Mouse (Mus musculus) erythroblast, embryonic 14.5 days (primary cell): Measurements from ENCODE around the gene Gm17662. TPM values are rescaled to one million over a fixed set of nuclear protein-coding genes. Genes with fewer than 3 reads are reported as not detected.

Experiments used
- H3K27me3 ChIP-seq: 2 replicates; pipeline ENCODE4 v1.6.1; 2012; ENCODE audit warnings: inconsistent platforms; ENCODE audit not compliant: control insufficient read depth
- H3K36me3 ChIP-seq: 2 replicates; pipeline ENCODE4 v1.6.1; 2012; ENCODE audit warnings: mild to moderate bottlenecking, inconsistent platforms; ENCODE audit not compliant: control insufficient read depth
- H3K4me1 ChIP-seq: 2 replicates; pipeline ENCODE4 v1.6.1; 2012; ENCODE audit warnings: inconsistent platforms; ENCODE audit not compliant: control insufficient read depth
- H3K4me3 ChIP-seq: replicated peaks from 2 replicates; pipeline ENCODE3; 2012; ENCODE audit warnings: moderate library complexity, mild to moderate bottlenecking, inconsistent platforms
- H3K9me3 ChIP-seq: 2 replicates; pipeline ENCODE4 v1.6.1; 2012; ENCODE audit warnings: low read length, inconsistent platforms, mixed read lengths; ENCODE audit not compliant: control insufficient read depth
- GATA1 ChIP-seq: IDR thresholded peaks from 2 replicates; pipeline ENCODE4 v1.6.1; 2012; ENCODE audit warnings: low read length, inconsistent platforms, mixed read lengths
- TAL1 ChIP-seq: IDR thresholded peaks from 3 replicates; pipeline ENCODE4 v1.6.1; 2012; ENCODE audit warnings: low read length, inconsistent platforms, mixed read lengths
- polyA plus RNA-seq: library from polyadenylated mRNA; stranded (reverse); fragments of >175 nt; gene quantifications from 2 replicates; pipeline ENCODE4 v1.2.3, GENCODE M21; 2012

Gene Gm17662
- not detected in 2 replicates for polyA plus RNA-seq

- Histone ChIP-seq H3K4me3 (no peak within 1 kb of the TSS), H3K4me1 (no peaks in the 10 kb centered on the region), H3K27me3 (no peaks in the 10 kb centered on the region), H3K9me3 (peaks cover 2% of the 10 kb centered on the region; the same call in 1 of the 2 replicates), H3K36me3 (no peaks in the 10 kb centered on the region; the same call in 1 of the 2 replicates)
- no peak for TF ChIP-seq GATA1
- TF ChIP-seq TAL1: no peak
These were observed at the start of gene Gm17662 for GRCm38 (mm10) chr4:104857029-104857428. Gene Gm17662, plus strand, starts transcription at chr4:104857329.

DNA sequence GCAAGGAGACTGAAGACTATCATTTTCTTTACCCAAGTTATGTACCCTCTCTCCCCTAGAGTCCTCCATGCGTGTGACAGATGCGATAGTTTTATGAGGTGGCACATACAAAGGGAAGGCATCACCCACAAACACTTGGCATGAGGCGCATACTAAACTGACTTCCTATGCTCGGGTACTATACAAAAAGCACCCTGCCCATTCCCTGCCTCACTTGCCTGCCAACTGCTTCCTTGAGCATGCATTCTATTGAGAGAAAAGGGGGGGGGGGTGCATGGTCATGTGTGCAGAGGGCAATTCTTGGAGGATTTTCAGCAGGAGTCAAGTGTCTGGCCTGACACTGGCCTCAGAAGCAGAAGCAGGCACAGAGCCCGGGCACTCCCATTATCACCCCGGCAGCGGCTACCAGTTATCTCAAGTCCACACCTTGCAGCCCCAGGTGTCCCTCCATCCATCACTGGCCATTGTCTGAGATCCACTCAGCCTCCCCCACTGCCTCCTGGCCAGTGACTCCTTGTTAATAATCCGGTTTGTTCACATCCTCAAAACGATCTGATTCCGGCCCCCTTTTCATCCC is 46.3 kb upstream of the Gm17662 start:
- Histone ChIP-seq H3K27me3 (no peaks in the 10 kb centered on the region), H3K9me3 (peaks cover 14% of the 10 kb centered on the region; the same call in 1 of the 2 replicates)
- no peak for TF ChIP-seq TAL1
- no peak for TF ChIP-seq GATA1

DNA sequence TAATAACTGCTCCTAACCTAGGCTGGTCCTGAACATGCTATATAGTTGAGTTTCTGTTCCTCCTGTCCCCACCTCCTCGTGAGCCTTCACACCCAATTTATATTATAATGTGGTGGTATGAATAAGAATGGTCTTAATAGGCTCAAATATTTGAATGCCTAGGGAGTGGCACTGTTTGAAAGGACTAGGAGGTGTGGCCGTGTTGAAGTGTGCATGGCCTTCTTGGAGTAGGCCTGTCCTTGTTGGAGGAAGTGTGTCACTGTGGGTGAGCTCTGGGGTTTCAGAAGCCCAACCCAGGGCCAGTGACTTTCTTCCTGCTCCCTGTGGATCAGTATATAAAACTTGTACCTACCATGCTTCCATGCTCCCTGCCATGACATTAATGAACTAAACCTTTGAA is 43.5 kb upstream of the Gm17662 start:
- no peak for TF ChIP-seq GATA1
- TF ChIP-seq TAL1: no peak
- no peak overlapping the region for H3K4me3 ChIP-seq
- H3K27me3 ChIP-seq: no peaks in the 10 kb centered on the region
- H3K4me1 ChIP-seq: no peaks in the 10 kb centered on the region
- H3K36me3 ChIP-seq: no peaks in the 10 kb centered on the region
- peaks cover 18% of the 10 kb centered on the region for H3K9me3 ChIP-seq

More for the DNA sequence above, 46.3 kb upstream of the Gm17662 start:
- Histone ChIP-seq H3K36me3 (no peaks in the 10 kb centered on the region), H3K4me1 (no peaks in the 10 kb centered on the region), H3K4me3 (no peak overlapping the region)

- TF ChIP-seq GATA1: no peak
- TF ChIP-seq TAL1: no peak
- H3K9me3 ChIP-seq: peaks cover 16% of the 10 kb centered on the region
- H3K36me3 ChIP-seq: no peaks in the 10 kb centered on the region
- no peak overlapping the region for H3K4me3 ChIP-seq
- no peaks in the 10 kb centered on the region for H3K4me1 ChIP-seq
- no peaks in the 10 kb centered on the region for H3K27me3 ChIP-seq
These were observed 40.5 kb upstream of the Gm17662 start for GRCm38 (mm10) chr4:104816519-104817232.

GRCm38 (mm10) chr4:104817509-104817908 is 39.6 kb upstream of the Gm17662 start:
- peaks cover 15% of the 10 kb centered on the region for H3K9me3 ChIP-seq

DNA sequence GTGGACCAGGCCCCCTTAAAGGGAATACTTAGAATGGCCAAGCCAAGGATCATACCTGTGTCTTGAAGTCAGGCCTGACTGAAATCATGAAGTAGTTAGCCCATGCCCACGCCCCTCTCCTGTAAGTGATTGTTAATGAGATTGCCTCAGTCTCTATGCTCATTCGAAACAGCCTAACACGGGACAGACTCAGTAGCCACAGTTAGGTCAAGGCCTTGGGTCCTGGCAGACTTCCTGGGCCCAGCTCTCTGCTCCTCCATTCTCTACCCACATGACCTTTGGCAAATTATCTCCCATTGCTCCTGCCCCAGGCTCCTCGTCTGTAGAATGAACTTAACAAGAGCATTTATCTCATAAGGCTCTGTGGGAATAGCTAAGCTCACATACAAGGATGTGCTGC is 38.1 kb upstream of the Gm17662 start:
- Histone ChIP-seq H3K4me1 (no peaks in the 10 kb centered on the region), H3K4me3 (no peak overlapping the region), H3K27me3 (no peaks in the 10 kb centered on the region), H3K36me3 (no peaks in the 10 kb centered on the region), H3K9me3 (peaks cover 15% of the 10 kb centered on the region)
- TF ChIP-seq GATA1 (no peak), TAL1 (no peak)

More at GRCm38 (mm10) chr4:104817509-104817908, 39.6 kb upstream of the Gm17662 start:
- Histone ChIP-seq H3K36me3 (no peaks in the 10 kb centered on the region), H3K27me3 (no peaks in the 10 kb centered on the region), H3K4me3 (no peak overlapping the region), H3K4me1 (no peaks in the 10 kb centered on the region)
- TF ChIP-seq TAL1 (no peak), GATA1 (no peak)

DNA sequence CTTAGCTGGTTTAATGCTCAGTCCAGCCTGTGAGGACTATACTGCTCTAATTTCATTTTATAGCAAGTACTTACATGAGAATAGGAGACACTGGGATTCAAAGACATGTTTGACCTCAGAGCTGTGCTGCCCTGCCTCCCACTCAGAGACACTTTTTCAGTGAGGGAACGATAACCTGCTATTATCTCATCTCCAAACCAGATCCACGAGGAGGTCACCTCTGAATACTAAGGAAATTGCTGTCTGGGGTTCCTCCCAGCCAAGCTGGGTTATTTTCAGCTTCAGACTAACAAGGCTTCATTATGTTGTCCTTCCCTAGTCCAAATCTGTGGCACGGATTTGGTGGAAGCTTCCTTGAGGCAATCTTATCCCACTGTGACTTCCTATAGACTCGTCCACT is 37.2 kb upstream of the Gm17662 start:
- Histone ChIP-seq H3K27me3 (no peaks in the 10 kb centered on the region), H3K9me3 (peaks cover 12% of the 10 kb centered on the region), H3K4me3 (no peak overlapping the region), H3K4me1 (no peaks in the 10 kb centered on the region), H3K36me3 (no peaks in the 10 kb centered on the region)
- TF ChIP-seq GATA1: no peak
- no peak for TF ChIP-seq TAL1

DNA sequence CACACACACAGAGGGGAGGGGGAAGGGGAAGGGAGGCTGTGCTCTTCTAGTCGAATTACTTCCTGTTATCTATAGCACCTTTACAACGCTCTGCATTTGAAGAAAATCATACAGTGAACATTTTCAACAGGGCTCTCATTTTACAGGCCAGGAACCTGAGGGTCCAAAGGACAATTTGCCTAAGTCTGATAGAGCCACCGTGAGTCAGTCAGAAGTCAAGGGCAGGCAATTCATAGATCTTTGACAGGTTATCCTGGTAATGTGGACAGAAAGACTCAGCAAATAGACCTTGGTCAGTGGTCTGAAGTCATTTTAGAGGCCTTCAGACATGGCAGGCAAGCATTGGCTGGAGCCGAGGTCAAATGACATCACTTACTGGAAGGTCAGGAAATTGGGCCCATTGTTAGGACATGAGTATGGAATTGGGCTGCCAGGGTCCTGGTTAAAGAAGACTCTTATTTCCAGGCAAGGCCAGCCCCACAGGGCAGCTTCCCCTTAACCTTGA is 33.5 kb upstream of the Gm17662 start:
- no peak overlapping the region for H3K4me3 ChIP-seq
- no peaks in the 10 kb centered on the region for H3K4me1 ChIP-seq
- H3K27me3 ChIP-seq: no peaks in the 10 kb centered on the region
- TF ChIP-seq TAL1: no peak
- TF ChIP-seq GATA1: no peak
- peaks cover 4% of the 10 kb centered on the region; the same call in 1 of the 2 replicates for H3K9me3 ChIP-seq
- H3K36me3 ChIP-seq: no peaks in the 10 kb centered on the region; the same call in 1 of the 2 replicates

- H3K27me3 ChIP-seq: no peaks in the 10 kb centered on the region
- no peaks in the 10 kb centered on the region; the same call in 1 of the 2 replicates for H3K36me3 ChIP-seq
- H3K4me3 ChIP-seq: no peak overlapping the region
- no peaks in the 10 kb centered on the region for H3K4me1 ChIP-seq
- H3K9me3 ChIP-seq: peaks cover 4% of the 10 kb centered on the region; the same call in 1 of the 2 replicates
- TF ChIP-seq TAL1 (no peak), GATA1 (no peak)
These were observed 32.6 kb upstream of the Gm17662 start for GRCm38 (mm10) chr4:104824381-104825077.
